In the genomic region with DNA sequence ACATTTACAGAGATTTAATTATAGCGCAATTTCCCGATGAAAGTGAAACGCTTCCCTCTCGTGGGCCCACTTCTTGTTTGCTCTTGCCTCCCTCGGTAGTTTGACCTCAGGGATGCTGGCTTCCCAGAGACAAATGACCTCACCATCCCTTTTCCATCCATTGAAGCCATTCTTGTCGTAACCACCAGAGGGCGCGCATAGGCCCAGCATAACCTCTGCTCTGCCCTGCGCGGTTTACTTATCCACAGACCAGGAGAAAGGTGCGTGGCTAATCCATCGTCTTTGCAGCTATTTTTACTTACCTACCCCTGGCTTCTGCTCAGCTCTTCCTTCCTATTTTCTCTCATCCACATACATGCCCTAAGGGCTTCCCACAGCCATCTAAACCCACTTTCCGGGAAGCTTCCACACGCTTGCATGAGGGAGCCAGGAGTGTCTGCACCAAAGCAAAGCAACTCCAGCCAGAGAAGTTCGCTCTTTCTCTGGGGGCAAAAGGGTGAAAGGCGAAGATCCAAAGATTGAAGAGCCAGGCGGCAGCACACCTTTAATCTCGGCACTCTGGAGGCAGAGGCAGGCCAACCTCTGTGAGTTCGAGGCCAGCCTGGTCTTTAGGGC, we compare ENCODE assay signal across 8 mouse cellular contexts. TPM values are rescaled to one million over a fixed set of nuclear protein-coding genes. Genes with fewer than 3 reads are reported as not detected.
DNase-seq lines count a peak whose midpoint lies in the region; ATAC-seq and TF ChIP-seq lines count a peak whose summit lies in the region.

No protein-coding gene starts in this region.

- no peak overlapping the region for H3K4me2 ChIP-seq in embryonic facial prominence, embryonic 12.5 days (replicated peaks)
- no peak overlapping the region for H3K4me2 ChIP-seq in stomach, embryonic 14.5 days (replicated peaks; ENCODE audit: low read depth, low read length)

- H3K4me3 ChIP-seq in embryonic facial prominence, embryonic 12.5 days, result no peak overlapping the region
- no peak overlapping the region for H3K4me3 ChIP-seq in liver, adult 2 months (ENCODE audit: insufficient read depth, low read depth, low read length)
- H3K4me3 ChIP-seq in stomach, embryonic 14.5 days (ENCODE audit: low read depth, low read length), result no peak overlapping the region

- no peaks in the 10 kb centered on the region for H3K9me3 ChIP-seq in embryonic facial prominence, embryonic 12.5 days
- H3K9me3 ChIP-seq in stomach, embryonic 14.5 days (ENCODE audit: control insufficient read depth, low read depth, low read length), result no peaks in the 10 kb centered on the region

- 19% methylated on average over 19 of the region's 19 CpGs for WGBS in embryonic facial prominence, embryonic 12.5 days
- WGBS in liver, adult 2 months, result 15% methylated on average over 19 of the region's 19 CpGs
- WGBS in stomach, embryonic 14.5 days, result 22% methylated on average over 19 of the region's 19 CpGs

- H3K36me3 ChIP-seq in embryonic facial prominence, embryonic 12.5 days, result no peaks in the 10 kb centered on the region
- no peaks in the 10 kb centered on the region for H3K36me3 ChIP-seq in liver, adult 2 months (ENCODE audit: control insufficient read depth, insufficient read depth, low read length)
- H3K36me3 ChIP-seq in stomach, embryonic 14.5 days (ENCODE audit: control insufficient read depth, insufficient read depth, low read length), result no peaks in the 10 kb centered on the region

- peak; percentile 69 for ATAC-seq in embryonic facial prominence, embryonic 12.5 days (ENCODE audit: insufficient number of reproducible peaks, insufficient read depth, low FRiP score, low TSS enrichment)
- 0 out of 2 replicates have a peak, but pooled peaks have one; percentile 42 for ATAC-seq in stomach, embryonic 14.5 days (ENCODE audit: insufficient number of reproducible peaks, insufficient read depth, low FRiP score, low read depth)

- TF ChIP-seq POLR2A in liver, adult 2 months (IDR thresholded peaks at IDR 0.05; ENCODE audit: extremely low read depth, insufficient read depth, low read length), result no peak

- no peak overlapping the region for H3K9ac ChIP-seq in embryonic facial prominence, embryonic 12.5 days
- no peak overlapping the region for H3K9ac ChIP-seq in liver, adult 2 months (ENCODE audit: low read depth, low read length)
- H3K9ac ChIP-seq in stomach, embryonic 14.5 days (replicated peaks; ENCODE audit: low read depth, low read length), result no peak overlapping the region

- H3K27me3 ChIP-seq in embryonic facial prominence, embryonic 12.5 days, result no peaks in the 10 kb centered on the region
- H3K27me3 ChIP-seq in liver, adult 2 months (ENCODE audit: control insufficient read depth, insufficient read depth, low read length), result no peaks in the 10 kb centered on the region
- no peaks in the 10 kb centered on the region for H3K27me3 ChIP-seq in stomach, embryonic 14.5 days (ENCODE audit: control insufficient read depth, insufficient read depth, low read length)

- no peaks in the 10 kb centered on the region for H3K79me2 ChIP-seq in liver, adult 2 months (ENCODE audit: control insufficient read depth, insufficient read depth, low read length)

- no peaks in the 10 kb centered on the region for H3K4me1 ChIP-seq in embryonic facial prominence, embryonic 12.5 days
- H3K4me1 ChIP-seq in liver, adult 2 months (ENCODE audit: control insufficient read depth, insufficient read depth, low read length), result no peaks in the 10 kb centered on the region
- no peaks in the 10 kb centered on the region for H3K4me1 ChIP-seq in stomach, embryonic 14.5 days (ENCODE audit: control insufficient read depth, insufficient read depth, low read length)

- H3K27ac ChIP-seq in embryonic facial prominence, embryonic 12.5 days, result no peak overlapping the region
- no peak overlapping the region for H3K27ac ChIP-seq in liver, adult 2 months (replicated peaks; ENCODE audit: insufficient read depth, low read depth, low read length)
- no peak overlapping the region for H3K27ac ChIP-seq in stomach, embryonic 14.5 days (ENCODE audit: low read length)

- peak; percentile 94 for TF ChIP-seq CTCF in liver, adult 2 months (IDR thresholded peaks at IDR 0.05; ENCODE audit: low read depth, low read length)

- DNase-seq in A20 (ENCODE audit: low read depth, low spot score), result peak; percentile 74
- peak; percentile 74 for DNase-seq in adrenal gland, postnatal 25 days
- peak; percentile 52 to 84 for DNase-seq in heart, adult 9 months (ENCODE audit: low spot score in 2 of 2)
- DNase-seq in kidney, adult 8-10 months, result peak; percentile 69 to 87
- peak; percentile 68 for DNase-seq in liver, adult 2 months (ENCODE audit: extremely low read depth, low read depth, low spot score)
- DNase-seq in natural killer cell, adult 2 months (ENCODE audit: low spot score in 2 of 2), result peak; percentile 57 to 72

RNA-seq across cellular contexts. Expression of a gene that starts 6.3 kb away (rescaled TPM):
- total RNA-seq in adrenal gland, postnatal 25 days (2021), result not detected in 2 replicates
- 0.09 TPM in 1 of 2 replicates, not detected in the other for polyA plus RNA-seq in embryonic facial prominence, embryonic 12.5 days (2016; fragmentation: Nextera tagmentation; extraction: Ambion mirVana)
- total RNA-seq in liver, adult 2 months (2014; rRNA removed), result not detected in 2 replicates
- 0.02 TPM in 1 of 2 replicates, not detected in the other for polyA plus RNA-seq in liver, adult 2 months (2012; rRNA removed)
- polyA plus RNA-seq in stomach, embryonic 14.5 days (2014; fragmentation: Nextera tagmentation; extraction: Ambion mirVana), result not detected in 2 replicates

RNA-seq across cellular contexts. Expression of a gene that starts 13.5 kb away (rescaled TPM):
- total RNA-seq in adrenal gland, postnatal 25 days (2021), result 19.7 and 24.3 TPM in 2 replicates
- polyA plus RNA-seq in embryonic facial prominence, embryonic 12.5 days (2016; fragmentation: Nextera tagmentation; extraction: Ambion mirVana), result 80.2 and 83.7 TPM in 2 replicates
- 8.5 and 10.0 TPM in 2 replicates for total RNA-seq in liver, adult 2 months (2014; rRNA removed)
- polyA plus RNA-seq in liver, adult 2 months (2012; rRNA removed), result 16.0 and 17.0 TPM in 2 replicates
- polyA plus RNA-seq in stomach, embryonic 14.5 days (2014; fragmentation: Nextera tagmentation; extraction: Ambion mirVana), result 52.6 and 54.3 TPM in 2 replicates

RNA-seq across cellular contexts. Expression of a gene that starts 45.7 kb away (rescaled TPM):
- total RNA-seq in adrenal gland, postnatal 25 days (2021), result 24.6 and 26.0 TPM in 2 replicates
- polyA plus RNA-seq in embryonic facial prominence, embryonic 12.5 days (2016; fragmentation: Nextera tagmentation; extraction: Ambion mirVana), result 4.6 and 5.5 TPM in 2 replicates
- total RNA-seq in liver, adult 2 months (2014; rRNA removed), result 7.9 and 13.5 TPM in 2 replicates
- polyA plus RNA-seq in liver, adult 2 months (2012; rRNA removed), result 3.2 and 3.9 TPM in 2 replicates
- 6.0 and 6.6 TPM in 2 replicates for polyA plus RNA-seq in stomach, embryonic 14.5 days (2014; fragmentation: Nextera tagmentation; extraction: Ambion mirVana)
